ENCODE assay signal across 8 mouse cellular contexts in genomic region chr3:145612662-145613061, GRCm38 (mm10). TPM values are rescaled to one million over a fixed set of nuclear protein-coding genes. Genes with fewer than 3 reads are reported as not detected.
DNase-seq lines count a peak whose midpoint lies in the region; ATAC-seq lines count a peak whose summit lies in the region.

No protein-coding gene starts in this region.

- peak; percentile 65 for DNase-seq in forebrain, embryonic 14.5 days (ENCODE audit: low spot score)
- peak; percentile 22 for DNase-seq in right cerebral cortex, postnatal 4 days
- DNase-seq in right cerebral cortex, adult 18-20 months = no peak
- DNase-seq in retina, postnatal 1 day = peak; percentile 72
- DNase-seq in gastrocnemius, adult 8-10 months (ENCODE audit: low spot score in 2 of 2) = no peak
- DNase-seq in left cerebral cortex, postnatal 4 days = no peak

- no peaks in the 10 kb centered on the region for H3K27me3 ChIP-seq in forebrain, embryonic 14.5 days (replicated peaks; ENCODE audit: control insufficient read depth, insufficient read depth, low read length)
- no peaks in the 10 kb centered on the region for H3K27me3 ChIP-seq in forebrain, embryonic 15.5 days

- no peak overlapping the region for H3K27ac ChIP-seq in forebrain, embryonic 14.5 days (ENCODE audit: low read depth, low read length)
- H3K27ac ChIP-seq in forebrain, embryonic 15.5 days (replicated peaks) = no peak overlapping the region

- no peak overlapping the region for H3K4me2 ChIP-seq in forebrain, embryonic 14.5 days (ENCODE audit: low read length)
- H3K4me2 ChIP-seq in forebrain, embryonic 15.5 days (replicated peaks) = no peak overlapping the region

- peaks cover 10% of the 10 kb centered on the region for H3K4me1 ChIP-seq in forebrain, embryonic 14.5 days (ENCODE audit: control insufficient read depth, insufficient read depth, low read length)
- H3K4me1 ChIP-seq in forebrain, embryonic 15.5 days = peaks cover 13% of the 10 kb centered on the region

- no peak overlapping the region for H3K4me3 ChIP-seq in forebrain, embryonic 14.5 days (ENCODE audit: low read depth, low read length)
- H3K4me3 ChIP-seq in forebrain, embryonic 15.5 days = no peak overlapping the region

- no peak overlapping the region for H3K9ac ChIP-seq in forebrain, embryonic 14.5 days (ENCODE audit: low read length)
- no peak overlapping the region for H3K9ac ChIP-seq in forebrain, embryonic 15.5 days (replicated peaks)

- ATAC-seq in forebrain, embryonic 14.5 days = peak; percentile 56; the same call in 1 of the 2 replicates
- ATAC-seq in forebrain, embryonic 15.5 days (replicated peaks) = no peak
- ATAC-seq in erythroblast, adult 5-6 weeks (replicated peaks; ENCODE audit: low FRiP score, poor library complexity, severe bottlenecking) = peak; percentile 71

- no peaks in the 10 kb centered on the region for H3K36me3 ChIP-seq in forebrain, embryonic 14.5 days (ENCODE audit: control insufficient read depth, insufficient read depth, low read length)
- no peaks in the 10 kb centered on the region for H3K36me3 ChIP-seq in forebrain, embryonic 15.5 days

- 20% methylated on average over 4 of the region's 4 CpGs for WGBS in forebrain, embryonic 14.5 days
- 17% methylated on average over 4 of the region's 4 CpGs for WGBS in forebrain, embryonic 15.5 days

- no peaks in the 10 kb centered on the region for H3K9me3 ChIP-seq in forebrain, embryonic 14.5 days (replicated peaks; ENCODE audit: control insufficient read depth, low read length)
- no peaks in the 10 kb centered on the region for H3K9me3 ChIP-seq in forebrain, embryonic 15.5 days

- intact Hi-C loops in left cerebral cortex, postnatal 4 days (cut with DNase I) = no loop called here

RNA-seq across cellular contexts. Expression of gene Znhit6, which starts 36.7 kb away (rescaled TPM):
- polyA plus RNA-seq in forebrain, embryonic 14.5 days (2014; fragmentation: Nextera tagmentation; extraction: Ambion mirVana) = 28.0 and 28.8 TPM in 2 replicates
- polyA plus RNA-seq in forebrain, embryonic 15.5 days (2015; fragmentation: Nextera tagmentation; extraction: Ambion mirVana) = 27.8 and 30.6 TPM in 2 replicates
- 8.2 and 17.7 TPM in 2 replicates for total RNA-seq in erythroblast, adult 5-6 weeks (2015; ENCODE audit: low replicate concordance)
- 4.1 and 9.6 TPM in 2 replicates for total RNA-seq in erythroblast, adult 5-6 weeks (2017; ENCODE audit: low replicate concordance)
- total RNA-seq in gastrocnemius, adult 8-10 months (2022) = 10 to 100 TPM; 11.3 to 15.9 (median 14.8) TPM
- total RNA-seq in left cerebral cortex, postnatal 4 days (2021) = 10 to 100 TPM; 28.1 to 30.9 TPM

RNA-seq across cellular contexts. Expression of gene Ccn1, which starts 37.1 kb away (rescaled TPM):
- 14.6 and 16.4 TPM in 2 replicates for polyA plus RNA-seq in forebrain, embryonic 14.5 days (2014; fragmentation: Nextera tagmentation; extraction: Ambion mirVana)
- polyA plus RNA-seq in forebrain, embryonic 15.5 days (2015; fragmentation: Nextera tagmentation; extraction: Ambion mirVana) = 27.2 and 30.1 TPM in 2 replicates
- total RNA-seq in erythroblast, adult 5-6 weeks (2015; ENCODE audit: low replicate concordance) = not detected in 2 replicates
- not detected in 2 replicates for total RNA-seq in erythroblast, adult 5-6 weeks (2017; ENCODE audit: low replicate concordance)
- 10 to 100 TPM; 23.0 to 53.4 (median 30.3) TPM for total RNA-seq in gastrocnemius, adult 8-10 months (2022)
- 1 to 10 TPM; 6.3 to 6.5 TPM for total RNA-seq in left cerebral cortex, postnatal 4 days (2021)

Comparison
In these comparisons a context has a peak if more than half of its experiments do, and no peak if none do; other contexts are left out.
1. DNase-seq: peak in forebrain, embryonic 14.5 days (single experiment), right cerebral cortex, postnatal 4 days (single experiment) and retina, postnatal 1 day (single experiment); none in right cerebral cortex, adult 18-20 months (single experiment), gastrocnemius, adult 8-10 months (0 of 2) and left cerebral cortex, postnatal 4 days (single experiment).
2. RNA of gene Ccn1, which starts 37.1 kb away (total RNA-seq): 23.0 to 53.4 TPM in gastrocnemius, adult 8-10 months and 6.3 to 6.5 TPM in left cerebral cortex, postnatal 4 days; not detected in erythroblast, adult 5-6 weeks; every median in the first group is over 4 times any median in the second.